ENCODE assay signal across 10 mouse cellular contexts in genomic region chr11:77498261-77499139, GRCm38 (mm10). TPM values are rescaled to one million over a fixed set of nuclear protein-coding genes. Genes with fewer than 3 reads are reported as not detected.
DNase-seq lines count a peak whose midpoint lies in the region; ATAC-seq and TF ChIP-seq lines count a peak whose summit lies in the region.
"Had no signal": no experiment of that assay in that cellular context is flagged by ENCODE, and none has a peak within 500 bp of the region (broad histone marks: within the 10 kb centered on the region; RNA-seq: fewer than 3 reads in every experiment).

No protein-coding gene starts in this region.

- H3K27ac ChIP-seq in left cerebral cortex, adult 2 months: peak overlapping the region; percentile 84
- peak overlapping the region; percentile 88 for H3K27ac ChIP-seq in heart, embryonic 16.5 days (ENCODE audit: low read length)
- H3K27ac ChIP-seq in midbrain, embryonic 12.5 days (replicated peaks): peak overlapping the region; percentile 22; the same call in 1 of the 2 replicates

- peak overlapping the region; percentile 13; the same call in 1 of the 2 replicates for H3K4me2 ChIP-seq in heart, embryonic 16.5 days (ENCODE audit: low read depth, low read length)
- no peak overlapping the region for H3K4me2 ChIP-seq in midbrain, embryonic 12.5 days (replicated peaks)

- 63% methylated on average over 12 of the region's 12 CpGs for WGBS in heart, embryonic 16.5 days
- WGBS in midbrain, embryonic 12.5 days: 67% methylated on average over 12 of the region's 12 CpGs

- DNase-seq in adrenal gland, adult (ENCODE audit: inconsistent age in 2 of 2, low spot score in 1 of 2): peak; percentile 51 to 74
- DNase-seq in adrenal gland, postnatal 36 days: no peak
- no peak for DNase-seq in left cerebral cortex, adult 2 months (ENCODE audit: extremely low spot score in 1 of 2, low spot score in 2 of 2)
- DNase-seq in left cerebral cortex, adult 11 months (ENCODE audit: low spot score): no peak
- no peak for DNase-seq in frontal cortex, postnatal 36 days (ENCODE audit: low spot score in 2 of 2)

- no peaks in the 10 kb centered on the region for H3K27me3 ChIP-seq in heart, embryonic 16.5 days (ENCODE audit: control insufficient read depth, insufficient read depth, low read length)
- H3K27me3 ChIP-seq in midbrain, embryonic 12.5 days: no peaks in the 10 kb centered on the region

- no peaks in the 10 kb centered on the region for H3K9me3 ChIP-seq in heart, embryonic 16.5 days (replicated peaks; ENCODE audit: control insufficient read depth, low read length)
- H3K9me3 ChIP-seq in midbrain, embryonic 12.5 days: no peaks in the 10 kb centered on the region

- no peak for TF ChIP-seq CTCF in left cerebral cortex, adult 2 months (IDR thresholded peaks at IDR 0.05)

- ATAC-seq in heart, embryonic 16.5 days (replicated peaks; ENCODE audit: extremely low read depth, insufficient read depth, low FRiP score): no peak
- no peak for ATAC-seq in midbrain, embryonic 12.5 days (ENCODE audit: low FRiP score, low read depth)
- no peak for ATAC-seq in activated CD4-positive, CD25-positive, alpha-beta regulatory T cell, adult 4 months

- peaks cover 48% of the 10 kb centered on the region for H3K4me1 ChIP-seq in heart, embryonic 16.5 days (ENCODE audit: control insufficient read depth, insufficient read depth, low read length)
- peaks cover 56% of the 10 kb centered on the region for H3K4me1 ChIP-seq in midbrain, embryonic 12.5 days

- intact Hi-C loops in left cerebral cortex, adult 2 months (cut with DNase I): loop anchor here (10.0 kb wide), 1 partner anchor 486 kb away; the partner anchor contains the start of gene Phf12

- H3K9ac ChIP-seq in heart, embryonic 16.5 days (ENCODE audit: low read length): peak overlapping the region; percentile 57
- 0 out of 2 replicates have a peak overlapping the region, but pooled peaks have one; percentile 0 for H3K9ac ChIP-seq in midbrain, embryonic 12.5 days (replicated peaks)

- H3K4me3 ChIP-seq in left cerebral cortex, adult 2 months: no peak overlapping the region
- H3K4me3 ChIP-seq in heart, embryonic 16.5 days (ENCODE audit: low read length): no peak overlapping the region
- H3K4me3 ChIP-seq in midbrain, embryonic 12.5 days: no peak overlapping the region

- peaks cover 22% of the 10 kb centered on the region for H3K36me3 ChIP-seq in heart, embryonic 16.5 days (ENCODE audit: control insufficient read depth, insufficient read depth)
- peaks cover 38% of the 10 kb centered on the region for H3K36me3 ChIP-seq in midbrain, embryonic 12.5 days

RNA-seq across cellular contexts. Expression of gene Git1, which starts 5.1 kb away (rescaled TPM):
- total RNA-seq in adrenal gland, postnatal 36 days (2021): 10 to 100 TPM; 47.6 to 49.9 TPM
- total RNA-seq in left cerebral cortex, adult 2 months (2021): 100 to 1,000 TPM; 297 to 305 TPM
- 7.5 and 7.7 TPM in 2 replicates for polyA plus RNA-seq in heart, embryonic 16.5 days (2015; fragmentation: Nextera tagmentation; extraction: Ambion mirVana)
- polyA plus RNA-seq in midbrain, embryonic 12.5 days (2016; fragmentation: Nextera tagmentation; extraction: Ambion mirVana): 12.9 and 13.0 TPM in 2 replicates
- 1 to 10 TPM; 8.6 to 9.2 TPM for polyA plus RNA-seq in activated CD4-positive, CD25-positive, alpha-beta regulatory T cell, adult 4 months (2017; shearing (Covaris generic))

RNA-seq across cellular contexts. Expression of gene Ankrd13b, which starts 9.0 kb away (rescaled TPM):
- total RNA-seq in adrenal gland, postnatal 36 days (2021): 1 to 10 TPM; 5.8 to 6.7 TPM
- 10 to 100 TPM; 89.7 to 91.7 TPM for total RNA-seq in left cerebral cortex, adult 2 months (2021)
- 2.0 and 3.7 TPM in 2 replicates for polyA plus RNA-seq in heart, embryonic 16.5 days (2015; fragmentation: Nextera tagmentation; extraction: Ambion mirVana)
- 22.3 and 26.1 TPM in 2 replicates for polyA plus RNA-seq in midbrain, embryonic 12.5 days (2016; fragmentation: Nextera tagmentation; extraction: Ambion mirVana)
- polyA plus RNA-seq in activated CD4-positive, CD25-positive, alpha-beta regulatory T cell, adult 4 months (2017; shearing (Covaris generic)): 1 to 10 TPM in 1 of 2 experiments, under 1 TPM in 1; 0.93 to 1.2 TPM

RNA-seq across cellular contexts. Expression of gene Abhd15, which starts 16.4 kb away (rescaled TPM):
- 10 to 100 TPM; 12.6 to 14.0 TPM for total RNA-seq in adrenal gland, postnatal 36 days (2021)
- 1 to 10 TPM; 1.4 to 1.7 TPM for total RNA-seq in left cerebral cortex, adult 2 months (2021)
- polyA plus RNA-seq in heart, embryonic 16.5 days (2015; fragmentation: Nextera tagmentation; extraction: Ambion mirVana): 3.2 TPM in 2 replicates
- polyA plus RNA-seq in midbrain, embryonic 12.5 days (2016; fragmentation: Nextera tagmentation; extraction: Ambion mirVana): 3.4 and 4.3 TPM in 2 replicates
- polyA plus RNA-seq in activated CD4-positive, CD25-positive, alpha-beta regulatory T cell, adult 4 months (2017; shearing (Covaris generic)): 1 to 10 TPM; 2.3 to 2.6 TPM

RNA-seq across cellular contexts. Expression of gene Trp53i13, which starts 17.3 kb away (rescaled TPM):
- total RNA-seq in adrenal gland, postnatal 36 days (2021): 10 to 100 TPM in 1 of 2 experiments, 1 to 10 TPM in 1; 9.4 to 10.1 TPM
- 1 to 10 TPM; 3.6 to 5.0 TPM for total RNA-seq in left cerebral cortex, adult 2 months (2021)
- polyA plus RNA-seq in heart, embryonic 16.5 days (2015; fragmentation: Nextera tagmentation; extraction: Ambion mirVana): 24.7 and 29.5 TPM in 2 replicates
- polyA plus RNA-seq in midbrain, embryonic 12.5 days (2016; fragmentation: Nextera tagmentation; extraction: Ambion mirVana): 28.8 and 31.3 TPM in 2 replicates
- polyA plus RNA-seq in activated CD4-positive, CD25-positive, alpha-beta regulatory T cell, adult 4 months (2017; shearing (Covaris generic)): 10 to 100 TPM in 1 of 2 experiments, 1 to 10 TPM in 1; 9.8 to 11.2 TPM

RNA-seq across cellular contexts. Expression of gene Gm10392, which starts 20.5 kb away (rescaled TPM):
- total RNA-seq in adrenal gland, postnatal 36 days (2021): not detected
- not detected for total RNA-seq in left cerebral cortex, adult 2 months (2021)
- polyA plus RNA-seq in heart, embryonic 16.5 days (2015; fragmentation: Nextera tagmentation; extraction: Ambion mirVana): 0.22 and 0.26 TPM in 2 replicates
- polyA plus RNA-seq in midbrain, embryonic 12.5 days (2016; fragmentation: Nextera tagmentation; extraction: Ambion mirVana): not detected in 2 replicates
- polyA plus RNA-seq in activated CD4-positive, CD25-positive, alpha-beta regulatory T cell, adult 4 months (2017; shearing (Covaris generic)): 1 to 10 TPM in 1 of 2 experiments, under 1 TPM in 1; 0.85 to 1.6 TPM
- polyA plus RNA-seq: gonadal fat pad, adult 2 months; neural tube, embryonic 14.5 days had no signal

Comparison
In these comparisons a context has a peak if more than half of its experiments do, and no peak if none do; other contexts are left out.
1. DNase-seq: peak in adrenal gland, adult (2 of 2); none in adrenal gland, postnatal 36 days (0 of 2), left cerebral cortex, adult 2 months (0 of 2), left cerebral cortex, adult 11 months (single experiment) and frontal cortex, postnatal 36 days (0 of 2).
2. H3K27ac ChIP-seq: peak in every context shown above with its lines; median percentile 88 in heart, embryonic 16.5 days; 84 in left cerebral cortex, adult 2 months; 22 in midbrain, embryonic 12.5 days.